Mouse (Mus musculus): ENCODE results near the gene Myo18a. TPM values are rescaled to one million over a fixed set of nuclear protein-coding genes. Genes with fewer than 3 reads are reported as not detected.
A peak's percentile ranks its signal among the peaks of the same experiment; 100 is the strongest.

The Myo18a gene
- total and polyA plus RNA-seq, 3 experiments: 50.4 to 75.6 (median 66.5) TPM

- peak; percentile 46 for DNase-seq
These were observed 9.1 kb downstream of the Myo18a start for GRCm38 (mm10) chr11:77771879-77772713.

GRCm38 (mm10) chr11:77775701-77776400 is 12.8 kb downstream of the Myo18a start:
- DNase-seq: peak; percentile 46

GRCm38 (mm10) chr11:77777436-77777835 is 14.4 kb downstream of the Myo18a start:
- no peak for DNase-seq

GRCm38 (mm10) chr11:77777937-77778336 is 14.9 kb downstream of the Myo18a start:
- no peak for DNase-seq

- no peak for DNase-seq
These were observed 16.2 kb downstream of the Myo18a start for GRCm38 (mm10) chr11:77779240-77779639.

GRCm38 (mm10) chr11:77781088-77781487 is 18.0 kb downstream of the Myo18a start:
- DNase-seq: peak; percentile 57

GRCm38 (mm10) chr11:77782104-77782815 is 19.2 kb downstream of the Myo18a start:
- DNase-seq: no peak

- peak; percentile 46 for DNase-seq
These were observed 20.2 kb downstream of the Myo18a start for GRCm38 (mm10) chr11:77783211-77783746.

GRCm38 (mm10) chr11:77783747-77784646 is 21.0 kb downstream of the Myo18a start:
- peak; percentile 26 for DNase-seq

- no peak for DNase-seq
These were observed 21.8 kb downstream of the Myo18a start for GRCm38 (mm10) chr11:77784894-77785293.

GRCm38 (mm10) chr11:77785396-77785767 is 22.3 kb downstream of the Myo18a start:
- DNase-seq: no peak

GRCm38 (mm10) chr11:77785768-77786561 is 22.9 kb downstream of the Myo18a start:
- peak; percentile 77 for DNase-seq

GRCm38 (mm10) chr11:77787707-77788106 is 24.7 kb downstream of the Myo18a start, which contains the start of gene Gm10277:
Gm10277 (minus strand) TSS chr11:77787747.
- peak; percentile 57 for DNase-seq

GRCm38 (mm10) chr11:77789512-77789911 is 26.5 kb downstream of the Myo18a start:
- DNase-seq: peak; percentile 52

- peak; percentile 46 for DNase-seq
These were observed 27.2 kb downstream of the Myo18a start for GRCm38 (mm10) chr11:77790286-77790685.

- DNase-seq: peak; percentile 78
These were observed 28.2 kb downstream of the Myo18a start for GRCm38 (mm10) chr11:77791241-77791727.

- peak; percentile 65 for DNase-seq
These were observed 28.9 kb downstream of the Myo18a start for GRCm38 (mm10) chr11:77791752-77792565.

GRCm38 (mm10) chr11:77792566-77792909 is 29.5 kb downstream of the Myo18a start:
- DNase-seq: no peak

- DNase-seq: peak; percentile 97
These were observed 30.3 kb downstream of the Myo18a start for GRCm38 (mm10) chr11:77793238-77793930.
